Mouse (Mus musculus): ENCODE measurements at regions not wholly inside any gene's neighbourhood (a gene's known extent, or its start where the extent isn't known, plus 50 kb on each side); places are given as distances from the start of the nearest gene placed in this dataset.

DNA sequence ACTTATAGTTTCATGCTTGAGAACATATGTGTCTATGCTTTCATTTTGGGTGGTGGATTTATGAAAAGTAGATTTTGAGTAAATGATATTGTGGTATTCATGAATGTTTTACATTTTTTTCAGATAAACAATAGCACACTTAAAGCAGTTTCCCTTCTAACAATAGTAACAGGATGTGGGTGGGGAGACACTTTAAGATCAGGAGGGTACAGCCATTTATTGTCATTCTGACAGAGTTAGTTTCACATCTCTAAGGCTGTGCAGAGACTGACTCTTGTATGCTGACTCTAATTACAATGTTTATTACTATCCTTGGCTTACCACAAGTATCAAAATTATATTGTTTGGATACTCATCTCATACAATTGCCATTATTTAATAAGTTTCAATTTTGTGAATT, 440.5 kb downstream of the Gbe1 start:
- TF ChIP-seq CTCF (IDR thresholded peaks at IDR 0.05) = no peak
- no peak for TF ChIP-seq EP300 (IDR thresholded peaks at IDR 0.05)
